Mouse (Mus musculus) G1E (cell line): ENCODE measurements at regions not wholly inside any gene's neighbourhood (a gene's known extent, or its start where the extent isn't known, plus 50 kb on each side); places are given as distances from the start of the nearest gene placed in this dataset.

Source experiments
- ATAC-seq: 2 replicates; pipeline ENCODE4 v1.8.0; 2016; ENCODE audit warnings: mild to moderate bottlenecking; ENCODE audit not compliant: insufficient number of reproducible peaks, poor library complexity, low FRiP score, severe bottlenecking; ENCODE audit errors: extremely low read depth
- DNase-seq: peaks from one replicate; pipeline ENCODE4 v3.0.0; 2012; ENCODE audit warnings: low spot score
- H3K27me3 ChIP-seq: 2 replicates; pipeline ENCODE4 v1.6.1; 2012; ENCODE audit warnings: mild to moderate bottlenecking, low read length, inconsistent platforms; ENCODE audit not compliant: insufficient read depth
- H3K36me3 ChIP-seq: replicated peaks from 2 replicates; pipeline ENCODE3; 2012; ENCODE audit warnings: mild to moderate bottlenecking, inconsistent platforms
- H3K4me1 ChIP-seq: 2 replicates; pipeline ENCODE4 v1.6.1; 2012; ENCODE audit warnings: low read depth, low read length, inconsistent platforms, mixed read lengths; ENCODE audit not compliant: insufficient read depth
- H3K4me3 ChIP-seq: 2 replicates; pipeline ENCODE4 v1.5.1; 2012; ENCODE audit warnings: low read depth, mild to moderate bottlenecking, inconsistent platforms, low read length, moderate library complexity, mixed read lengths
- H3K9me3 ChIP-seq: replicated peaks from 2 replicates; pipeline ENCODE4 v1.6.1; 2012; ENCODE audit warnings: inconsistent platforms
- CTCF ChIP-seq: IDR thresholded peaks from 2 replicates; pipeline ENCODE4 v1.5.1; 2012; ENCODE audit warnings: low read depth, low read length, inconsistent platforms, mixed read lengths
- GATA1 ChIP-seq: IDR thresholded peaks from 2 replicates; pipeline ENCODE4 v1.6.1; 2012; ENCODE audit warnings: borderline replicate concordance, low read length, inconsistent platforms, mixed read lengths
- GATA2 ChIP-seq: IDR thresholded peaks from 2 replicates; pipeline ENCODE4 v1.6.1; 2012; ENCODE audit warnings: low read depth, low read length, inconsistent platforms, borderline replicate concordance
- POLR2AphosphoS5 ChIP-seq: IDR thresholded peaks from 2 replicates; pipeline ENCODE4 v1.6.1; 2012; ENCODE audit warnings: low read depth, low read length, inconsistent platforms; ENCODE audit not compliant: insufficient replicate concordance
- TAL1 ChIP-seq: conservative IDR thresholded peaks from 2 replicates; pipeline ENCODE4 v1.6.1; 2012; ENCODE audit warnings: low read depth, low read length, inconsistent platforms, mixed read lengths

DNA sequence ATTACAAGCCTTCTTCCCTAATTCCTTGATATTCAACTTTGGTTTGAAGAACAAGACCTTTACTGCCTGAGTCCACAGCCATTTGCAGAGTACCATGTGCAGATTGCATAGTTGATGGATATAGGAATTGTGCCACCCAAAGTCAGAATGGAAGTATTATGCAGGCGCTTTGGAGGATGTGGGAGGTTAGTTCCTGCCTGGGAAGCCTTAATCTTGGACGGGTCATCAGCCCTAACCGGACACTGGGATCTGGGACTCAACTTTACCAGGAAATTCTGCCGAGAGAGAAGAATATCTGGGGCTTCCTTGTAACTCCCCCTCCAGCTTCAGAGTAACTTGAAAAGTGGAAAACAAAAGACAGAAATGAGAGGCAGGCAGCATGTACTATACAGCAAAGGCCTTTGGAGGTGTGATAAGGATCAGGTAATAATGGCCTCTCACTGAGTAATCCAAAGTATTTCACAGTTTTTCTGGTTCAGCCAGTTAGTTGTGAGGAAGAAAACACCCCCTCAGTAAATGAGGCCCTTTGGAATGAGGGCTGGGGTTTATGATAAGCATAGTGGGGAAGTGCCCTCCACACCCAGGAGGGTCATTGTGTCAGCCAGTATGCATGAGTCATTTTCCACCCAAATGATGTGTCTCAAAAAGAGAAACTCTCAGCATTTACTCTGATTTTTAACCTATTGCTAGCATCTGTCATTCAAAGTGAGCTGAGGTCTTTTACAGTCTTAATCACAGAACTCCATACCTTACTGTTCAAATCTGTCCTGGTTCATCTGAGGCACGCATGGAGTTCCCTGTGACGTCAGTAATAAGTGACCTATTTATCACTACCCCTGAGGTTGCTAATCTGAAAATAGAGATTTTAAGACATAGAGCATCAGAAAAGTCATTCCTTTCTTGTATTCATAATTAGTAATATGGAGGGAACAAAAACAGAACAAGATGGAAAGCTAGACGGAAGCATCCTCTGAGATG lies 91.7 kb upstream of the Klf6 start:
- H3K27me3 ChIP-seq: no peaks in the 10 kb centered on the region
- H3K9me3 ChIP-seq: no peaks in the 10 kb centered on the region
- H3K4me1 ChIP-seq: peaks cover 24% of the 10 kb centered on the region
- no peak for DNase-seq
- no peaks in the 10 kb centered on the region for H3K36me3 ChIP-seq
- H3K4me3 ChIP-seq: no peak overlapping the region
- TF ChIP-seq TAL1 (0 out of 2 replicates have a peak, but pooled peaks have one; percentile 12), CTCF (no peak)
- peak; percentile 85 for ATAC-seq

DNA sequence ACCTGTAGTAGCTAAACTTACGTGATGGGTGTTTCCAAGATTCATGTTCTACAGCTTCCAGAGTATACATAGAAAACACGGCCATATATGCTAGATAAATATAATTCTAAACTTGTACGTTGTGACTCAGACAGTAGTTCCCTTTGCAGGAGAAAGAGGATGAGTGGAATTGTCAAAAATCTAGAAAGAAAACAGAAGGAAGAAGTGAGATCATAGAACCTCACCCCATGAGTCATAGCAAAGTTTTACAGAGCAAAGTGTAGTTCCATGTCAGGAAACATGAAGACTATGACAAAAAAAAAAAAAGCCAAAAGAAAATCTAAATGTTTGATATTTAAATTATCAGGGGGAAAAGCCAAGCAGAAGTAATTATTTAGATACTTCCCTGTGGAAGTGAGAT lies 87.5 kb upstream of the Klf6 start:
- Histone ChIP-seq H3K36me3 (no peaks in the 10 kb centered on the region), H3K4me1 (peaks cover 28% of the 10 kb centered on the region), H3K9me3 (no peaks in the 10 kb centered on the region), H3K27me3 (no peaks in the 10 kb centered on the region), H3K4me3 (no peak overlapping the region)
- ATAC-seq: no peak
- no peak for TF ChIP-seq CTCF
- TF ChIP-seq TAL1: no peak
- no peak for TF ChIP-seq POLR2AphosphoS5
- TF ChIP-seq GATA1: no peak
- TF ChIP-seq GATA2: no peak
- DNase-seq: no peak

DNA sequence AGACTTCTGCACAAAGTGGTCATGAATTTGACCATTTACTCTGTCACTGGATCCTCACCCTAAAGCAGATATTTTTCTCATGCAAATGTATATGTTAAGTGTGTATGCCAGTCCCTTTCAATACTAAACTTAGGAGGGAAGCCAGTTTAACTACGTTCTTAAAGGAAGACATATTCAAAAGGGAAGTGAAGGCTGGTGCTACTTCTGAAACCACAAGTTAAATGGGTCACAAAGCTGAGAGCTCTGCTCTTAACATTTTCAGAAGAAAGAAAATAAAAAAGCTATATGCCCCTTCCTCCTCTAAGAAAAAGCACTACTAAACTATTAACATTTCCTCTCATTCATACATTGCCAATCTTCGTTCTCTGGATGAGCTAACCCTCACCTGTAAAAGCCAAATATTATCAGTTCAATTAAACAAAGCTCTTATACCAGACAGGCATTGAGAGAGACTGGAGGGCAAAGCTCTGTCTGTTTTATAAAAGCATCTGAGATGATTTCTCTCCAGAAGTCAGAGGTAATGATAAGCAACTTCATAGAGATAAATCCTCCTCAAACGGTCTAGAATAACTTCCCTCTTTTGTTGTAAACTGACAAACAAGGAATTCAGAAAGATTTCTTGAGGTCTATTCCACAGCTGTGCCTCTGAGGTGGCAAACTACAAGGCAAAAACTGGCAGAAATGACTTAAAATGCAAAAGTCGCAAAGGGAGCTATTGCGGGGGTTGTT lies 82.7 kb upstream of the Klf6 start:
- TF ChIP-seq GATA2 (no peak), POLR2AphosphoS5 (no peak), CTCF (no peak), TAL1 (no peak)
- peaks cover 17% of the 10 kb centered on the region for H3K4me1 ChIP-seq
- H3K27me3 ChIP-seq: no peaks in the 10 kb centered on the region
- no peak overlapping the region for H3K4me3 ChIP-seq
- H3K36me3 ChIP-seq: no peaks in the 10 kb centered on the region
- H3K9me3 ChIP-seq: no peaks in the 10 kb centered on the region
- ATAC-seq (0 out of 2 replicates have a peak, but pooled peaks have one; percentile 1), DNase-seq (no peak)

DNA sequence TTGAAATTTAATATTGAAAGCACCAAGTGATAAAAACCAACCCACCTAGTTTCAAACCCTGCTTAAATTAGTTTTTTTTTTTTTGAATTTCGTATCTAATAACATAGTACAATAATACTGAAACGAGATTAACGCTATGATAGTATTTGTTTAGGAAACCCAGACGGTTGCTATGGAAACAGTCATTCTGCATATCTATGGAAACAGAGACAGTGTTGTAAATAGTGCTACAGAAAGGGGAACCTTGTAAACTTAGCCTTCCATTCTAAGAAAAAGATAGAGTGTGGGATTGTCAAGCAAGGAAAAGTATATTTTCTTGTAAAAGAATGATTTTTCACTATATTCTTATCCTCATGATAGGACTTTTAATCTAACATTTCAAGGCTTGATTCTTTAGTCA lies 81.9 kb upstream of the Klf6 start:
- Histone ChIP-seq H3K9me3 (no peaks in the 10 kb centered on the region), H3K27me3 (no peaks in the 10 kb centered on the region), H3K36me3 (no peaks in the 10 kb centered on the region), H3K4me3 (no peak overlapping the region), H3K4me1 (peaks cover 17% of the 10 kb centered on the region)
- ATAC-seq: peak; percentile 80
- DNase-seq: no peak
- TF ChIP-seq POLR2AphosphoS5 (no peak), CTCF (no peak)

DNA sequence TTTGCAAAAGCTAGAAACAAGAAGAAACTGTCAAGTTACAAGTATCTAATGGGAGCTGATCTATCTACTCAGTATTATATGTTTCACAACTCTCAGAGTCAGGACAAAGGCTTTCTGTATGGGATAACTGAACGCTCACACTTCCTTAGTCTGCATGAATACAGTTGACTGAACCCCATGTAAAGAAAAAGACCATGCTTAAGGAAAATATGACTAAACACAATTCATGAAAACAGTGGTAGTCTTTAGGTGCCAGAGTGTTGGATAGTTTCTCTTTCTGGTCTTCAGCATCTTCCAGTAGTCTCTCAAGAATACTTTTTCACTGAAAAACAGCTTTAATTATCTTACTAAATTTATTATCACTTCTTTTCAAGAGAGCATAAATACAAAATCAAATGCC lies 78.7 kb upstream of the Klf6 start:
- DNase-seq: no peak
- H3K4me1 ChIP-seq: peaks cover 17% of the 10 kb centered on the region
- TF ChIP-seq GATA1 (no peak), CTCF (no peak), GATA2 (no peak), TAL1 (no peak), POLR2AphosphoS5 (no peak)
- no peaks in the 10 kb centered on the region; the same call in 1 of the 2 replicates for H3K27me3 ChIP-seq
- no peaks in the 10 kb centered on the region for H3K36me3 ChIP-seq
- no peak overlapping the region for H3K4me3 ChIP-seq
- H3K9me3 ChIP-seq: no peaks in the 10 kb centered on the region
- no peak for ATAC-seq

GRCm38 (mm10) chr13:5787114-5787513 lies 74.2 kb upstream of the Klf6 start:
- TF ChIP-seq GATA1 (no peak), TAL1 (no peak), CTCF (no peak)
- Histone ChIP-seq H3K27me3 (peaks cover 3% of the 10 kb centered on the region; the same call in 1 of the 2 replicates), H3K4me3 (no peak overlapping the region), H3K9me3 (no peaks in the 10 kb centered on the region), H3K4me1 (no peaks in the 10 kb centered on the region), H3K36me3 (no peaks in the 10 kb centered on the region)
- DNase-seq (no peak), ATAC-seq (no peak)
